Mouse (Mus musculus) adrenal gland, postnatal 25 days (tissue): ENCODE data around the gene Sprr2h. TPM values are rescaled to one million over a fixed set of nuclear protein-coding genes. Genes with fewer than 3 reads are reported as not detected.

Experiments
- DNase-seq: peaks from one replicate; pipeline ENCODE4 v3.0.0; 2021; ENCODE audit warnings: mixed read lengths
- long read RNA-seq: library from polyadenylated mRNA; stranded (forward); transcript quantifications from one replicate; pipeline ENCODE4 v2.0.0, GENCODE M21; 2021
- total RNA-seq: library from RNA; stranded (reverse); gene quantifications from 2 replicates; pipeline ENCODE4 v1.2.3, GENCODE M21; 2021

Sprr2h gene
- not detected in 2 replicates for total RNA-seq
- long read RNA-seq, result 0 reads

DNA sequence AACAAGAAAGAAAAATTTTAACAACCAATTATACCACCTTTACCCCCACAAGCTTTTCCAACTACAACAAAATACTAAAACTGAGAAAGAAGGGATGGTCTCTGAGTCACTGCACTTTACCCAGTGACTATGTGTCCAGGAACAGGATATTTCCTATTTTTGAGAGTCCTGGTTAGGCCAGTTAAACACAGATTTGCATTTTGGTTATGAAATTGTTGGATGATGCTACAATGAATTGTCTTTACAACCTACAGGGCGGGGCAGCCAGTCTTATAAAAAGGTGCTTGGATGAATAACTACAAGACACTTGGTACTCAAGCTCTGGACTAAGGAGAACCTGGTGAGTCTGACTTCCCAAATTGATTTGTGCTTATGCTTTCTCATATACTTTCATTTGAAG lies at the start of gene Sprr2h:
Gene Sprr2h (plus strand): TSS at position 301 of the 400 bp plus-strand sequence.
- no peak for DNase-seq

DNA sequence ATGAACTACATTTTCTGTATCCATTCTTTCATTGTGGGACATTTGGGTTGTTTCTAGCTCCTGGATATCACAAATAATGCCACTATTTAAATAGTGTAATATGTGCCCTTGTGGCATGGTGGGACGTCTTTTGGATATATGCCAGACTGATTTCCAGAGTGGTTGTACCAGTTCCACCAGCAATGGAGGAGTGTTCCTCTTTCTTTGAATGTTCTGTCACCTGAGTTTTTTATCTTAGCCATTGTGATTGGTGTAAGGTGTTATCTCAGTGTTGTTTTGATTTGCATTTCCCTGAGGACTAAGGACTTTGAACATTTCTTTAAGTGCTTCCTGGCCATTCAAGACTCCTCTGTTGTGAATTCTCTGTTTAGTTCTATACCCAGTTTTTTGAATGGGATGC lies 49.2 kb upstream of the Sprr2h start:
- DNase-seq, result no peak

DNA sequence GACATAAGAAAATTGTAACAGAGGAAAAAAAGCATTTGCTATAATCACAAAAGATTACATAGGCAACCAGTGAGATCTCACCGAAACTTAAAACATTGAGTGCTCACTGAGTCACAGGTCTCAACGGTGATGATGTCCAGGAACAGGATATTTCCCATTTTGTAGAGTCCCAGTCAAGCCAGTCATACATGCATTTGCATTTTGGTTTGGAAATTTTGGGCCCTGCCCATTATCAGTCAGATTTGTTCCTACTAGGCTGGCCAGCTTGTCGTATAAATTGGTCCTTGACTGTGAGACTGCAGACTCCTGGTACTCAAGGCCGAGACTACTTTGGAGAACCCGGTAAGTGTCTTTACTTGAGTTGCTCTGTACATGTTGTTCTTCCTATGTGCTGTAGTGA lies 46.6 kb upstream of the Sprr2h start, which contains the start of gene Sprr2d:
Gene Sprr2d (plus strand): TSS at position 301 of the 400 bp plus-strand sequence.
- no peak for DNase-seq

DNA sequence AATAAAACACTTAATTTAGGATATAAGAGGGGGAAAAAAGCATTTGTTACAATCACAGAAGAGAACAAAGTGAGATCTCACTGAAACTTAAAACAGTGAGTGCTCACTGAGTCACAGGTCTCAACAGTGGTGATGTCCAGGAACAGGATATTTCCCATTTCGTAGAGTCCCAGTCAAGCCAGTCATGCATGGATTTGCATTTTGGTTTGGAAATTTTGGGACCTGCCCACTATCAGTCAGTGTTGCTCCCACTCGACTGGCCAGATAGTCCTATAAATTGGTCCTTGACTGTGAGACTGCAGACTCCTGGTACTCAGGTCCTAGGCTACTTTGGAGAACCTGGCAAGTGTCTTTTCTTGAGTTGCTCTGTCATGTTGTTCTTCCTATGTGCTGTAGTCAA lies 33.6 kb upstream of the Sprr2h start, which contains the start of gene Sprr2e:
Gene Sprr2e (plus strand): TSS at position 301 of the 400 bp plus-strand sequence.
- DNase-seq, result no peak

DNA sequence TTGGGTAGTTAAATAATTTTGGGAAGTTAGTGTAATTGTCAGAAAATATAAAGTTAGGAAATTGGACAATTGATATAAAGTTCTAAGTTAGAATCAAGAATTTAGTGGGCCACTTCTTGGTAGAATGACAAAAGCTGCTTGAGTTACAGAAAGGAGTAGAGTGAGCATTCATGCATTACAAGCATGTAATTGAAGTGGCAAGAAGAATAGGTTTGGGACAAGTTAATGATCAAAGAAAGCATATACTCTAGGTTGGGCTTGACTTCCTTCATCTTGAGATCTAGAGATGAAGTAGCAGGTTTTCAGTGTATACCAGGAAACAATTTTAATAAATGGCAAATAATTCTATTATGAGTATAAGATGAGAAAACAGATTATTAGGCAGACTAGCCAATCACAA lies 23.9 kb upstream of the Sprr2h start:
- no peak for DNase-seq

DNA sequence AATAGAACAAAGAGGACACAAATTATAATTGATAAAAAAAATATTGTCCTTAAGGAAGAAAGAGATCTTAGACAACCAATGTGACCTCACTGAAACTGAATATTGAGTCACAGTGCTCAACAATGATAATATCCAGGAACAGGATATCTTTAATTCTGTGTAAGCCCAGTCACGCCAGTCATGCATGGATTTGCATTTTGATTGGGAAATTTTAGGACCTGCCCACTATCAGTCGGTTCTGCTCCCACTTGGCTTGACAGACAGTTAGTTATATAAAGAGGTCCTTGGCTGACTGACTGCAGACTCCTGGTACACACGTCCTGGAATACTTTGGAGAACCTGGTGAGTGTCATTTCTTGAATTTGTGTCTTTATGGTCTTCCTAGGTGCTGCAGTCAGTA lies 20.6 kb upstream of the Sprr2h start, which contains the start of gene Sprr2f:
Gene Sprr2f (plus strand): TSS at position 301 of the 400 bp plus-strand sequence.
- DNase-seq, result no peak

DNA sequence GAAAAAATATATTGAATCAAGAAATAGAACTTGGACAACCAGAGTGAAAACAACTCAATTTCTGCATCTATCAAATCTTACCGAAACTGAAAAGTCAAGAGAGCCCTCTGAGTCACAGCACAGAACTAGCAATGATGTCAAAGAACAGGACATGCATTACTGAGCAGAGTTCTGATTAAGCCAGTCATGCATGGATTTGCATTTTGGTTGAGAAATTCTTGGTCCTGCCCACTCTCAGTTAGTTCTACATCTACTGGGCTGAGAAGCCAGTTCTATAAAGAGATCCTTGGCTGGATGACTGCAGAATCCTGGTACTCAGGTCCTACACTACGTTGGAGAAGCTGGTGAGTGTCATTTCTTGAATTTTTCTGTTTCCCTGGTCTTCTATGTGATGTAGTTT lies 11.9 kb upstream of the Sprr2h start:
- DNase-seq, result no peak

DNA sequence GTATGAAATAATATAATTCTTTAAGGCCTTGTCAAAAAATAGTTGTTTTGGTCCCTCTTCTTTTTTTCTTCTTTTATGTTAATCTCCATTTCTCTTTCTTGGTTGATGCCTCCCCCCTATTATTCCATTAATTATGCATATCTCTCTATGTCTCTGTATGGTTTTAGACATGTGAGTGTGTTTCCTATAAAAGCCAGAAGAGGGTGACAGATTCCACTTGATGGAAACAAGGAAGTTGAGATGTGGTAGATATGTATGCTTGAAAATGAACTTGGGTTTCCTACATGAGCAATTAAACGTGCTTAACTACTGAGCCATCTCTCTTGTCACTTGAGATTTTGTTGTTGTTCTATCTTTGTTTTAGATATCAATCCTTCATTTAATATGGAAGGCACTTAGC lies 8.8 kb downstream of the Sprr2h start:
- no peak for DNase-seq

DNA sequence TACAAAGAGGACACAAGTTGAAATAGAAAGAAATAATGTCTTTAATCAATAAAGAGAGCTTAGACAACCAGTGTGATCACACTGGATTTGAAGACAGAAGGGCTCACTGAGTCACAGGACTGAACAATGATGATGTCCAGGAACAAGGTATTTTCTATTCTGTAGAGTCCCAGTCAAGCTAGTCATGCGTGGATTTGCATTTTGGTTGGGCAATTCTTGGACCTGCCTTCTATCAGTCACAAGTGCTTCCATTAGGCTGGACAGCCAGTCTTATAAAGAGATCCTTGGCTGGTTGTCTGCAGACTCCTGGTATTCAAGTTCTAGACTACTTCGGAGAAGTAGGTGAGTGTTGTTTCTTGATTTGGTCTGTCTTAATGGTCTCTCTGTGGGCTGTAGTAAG lies 22.2 kb downstream of the Sprr2h start, which contains the start of gene Sprr2i:
Gene Sprr2i (plus strand): TSS at position 301 of the 400 bp plus-strand sequence.
- no peak for DNase-seq

DNA sequence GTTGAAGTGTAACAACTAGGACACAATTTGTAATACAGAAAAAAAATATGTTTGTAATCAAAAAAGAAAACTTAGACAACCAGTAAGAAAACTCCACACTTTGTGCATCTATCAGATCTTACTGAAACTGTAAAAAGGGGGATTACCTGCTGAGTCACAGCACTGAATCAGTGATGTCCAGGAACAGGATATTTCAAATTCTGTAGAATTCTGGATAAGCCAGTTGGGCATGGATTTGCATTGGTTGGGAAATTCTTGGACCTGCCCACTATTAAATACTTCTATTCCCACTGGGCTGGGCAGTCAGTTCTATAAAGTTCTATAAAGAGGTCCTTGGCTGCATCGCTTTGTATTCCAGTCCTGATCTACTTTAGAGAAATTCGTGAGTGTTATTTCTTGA lies 32.3 kb downstream of the Sprr2h start, which contains the start of gene Sprr2j-ps:
Gene Sprr2j-ps (plus strand): TSS at position 301 of the 400 bp plus-strand sequence.
- no peak for DNase-seq

DNA sequence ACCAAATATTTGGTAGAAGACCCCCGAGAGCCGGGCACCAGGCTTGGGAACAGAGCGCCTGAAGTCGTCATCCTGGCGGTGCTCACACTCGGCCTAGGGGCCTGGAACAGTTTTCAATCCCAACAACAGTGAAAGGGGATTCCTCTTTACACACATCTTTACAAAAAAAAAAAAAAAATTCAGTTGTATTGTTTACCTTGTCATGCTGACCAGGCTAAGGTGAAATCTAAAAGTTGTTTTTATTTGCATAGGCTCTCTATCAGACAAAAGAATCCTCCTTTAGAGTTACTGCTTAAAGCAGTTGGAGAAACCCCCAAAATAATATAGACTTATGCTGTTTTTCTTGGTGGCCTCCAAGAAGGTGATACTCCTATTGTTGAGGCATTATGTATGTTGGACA lies 43.8 kb downstream of the Sprr2h start, which contains the start of gene Gm9774:
Gene Gm9774 (minus strand): TSS at position 101 of the 400 bp plus-strand sequence.
- DNase-seq, result no peak

DNA sequence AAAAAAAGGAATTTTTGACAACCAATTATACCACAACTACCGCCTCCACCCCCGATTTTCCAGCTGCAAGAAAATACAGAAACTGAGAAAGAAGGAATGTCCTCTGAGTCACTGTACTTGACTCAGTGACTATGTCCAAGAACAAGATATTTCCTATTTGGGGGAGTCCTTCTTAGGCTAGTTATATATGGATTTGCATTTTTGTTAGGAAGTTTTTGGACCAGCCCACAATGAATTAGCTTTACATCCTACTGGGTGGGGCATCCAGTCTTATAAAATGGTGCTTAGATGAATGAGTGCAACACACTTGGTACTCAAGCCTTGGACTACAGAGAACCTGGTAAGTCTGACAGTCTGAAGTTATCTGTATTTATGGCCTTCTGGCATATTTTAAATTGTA lies 46.8 kb downstream of the Sprr2h start, which contains the start of gene Sprr2k:
Gene Sprr2k (plus strand): TSS at position 301 of the 400 bp plus-strand sequence.
- no peak for DNase-seq

Other genes with a start within 250 kb of the Sprr2h start
- not detected in 2 replicates for gene Lelp1, start 242.9 kb upstream of the Sprr2h start, total RNA-seq
- gene Sprr2a1, start 169.9 kb upstream of the Sprr2h start, total RNA-seq, result not detected in 2 replicates
- not detected in 2 replicates for gene Sprr2a2, start 169.8 kb upstream of the Sprr2h start, total RNA-seq
- not detected in 2 replicates for gene Sprr2a3, start 100.3 kb upstream of the Sprr2h start, total RNA-seq
- not detected in 2 replicates for gene Sprr2b, start 69.1 kb upstream of the Sprr2h start, total RNA-seq
- not detected in 2 replicates for gene Sprr2d, start 46.5 kb upstream of the Sprr2h start, total RNA-seq
- gene Sprr2e, start 33.5 kb upstream of the Sprr2h start, total RNA-seq, result not detected in 2 replicates
- gene Sprr2f, start 20.5 kb upstream of the Sprr2h start, total RNA-seq, result not detected in 2 replicates
- gene Sprr2i, start 22.3 kb downstream of the Sprr2h start, total RNA-seq, result not detected in 2 replicates
- not detected in 2 replicates for gene Sprr2j-ps, start 32.4 kb downstream of the Sprr2h start, total RNA-seq
- 4.2 and 25.6 TPM in 2 replicates for gene Gm9774, start 43.7 kb downstream of the Sprr2h start, total RNA-seq
- not detected in 2 replicates for gene Sprr2k, start 46.9 kb downstream of the Sprr2h start, total RNA-seq
- gene Sprr1b, start 53.1 kb downstream of the Sprr2h start, total RNA-seq, result not detected in 2 replicates
- not detected in 2 replicates for gene Sprr3, start 73.0 kb downstream of the Sprr2h start, total RNA-seq
- gene Sprr1a, start 100.2 kb downstream of the Sprr2h start, total RNA-seq, result not detected in 2 replicates
- gene Sprr4, start 114.8 kb downstream of the Sprr2h start, total RNA-seq, result not detected in 2 replicates
- not detected in 2 replicates for gene 2310046K23Rik, start 148.8 kb downstream of the Sprr2h start, total RNA-seq
- gene Ivl, start 188.1 kb downstream of the Sprr2h start, total RNA-seq, result not detected in 2 replicates
- not detected in 2 replicates for gene Smcp, start 203.3 kb downstream of the Sprr2h start, total RNA-seq
- gene 2210017I01Rik, start 221.8 kb downstream of the Sprr2h start, total RNA-seq, result not detected in 2 replicates
- gene Lce6a, start 236.0 kb downstream of the Sprr2h start, total RNA-seq, result not detected in 2 replicates